Mouse (Mus musculus) cerebellum, adult 2 months (tissue): ENCODE data around the gene Slc2a9.

Source experiments
- CTCF ChIP-seq: fragments of 200-500 bp; IDR thresholded peaks from 2 replicates; pipeline ENCODE4 v1.5.1; 2011; ENCODE audit warnings: low read depth, mild to moderate bottlenecking, control low read depth, low read length, moderate library complexity, borderline replicate concordance; ENCODE audit not compliant: insufficient read depth
- POLR2A ChIP-seq: fragments of 200-500 bp; IDR thresholded peaks from 2 replicates; pipeline ENCODE4 v1.6.1; 2011; ENCODE audit warnings: low read length, control low read depth, borderline replicate concordance; ENCODE audit not compliant: insufficient read depth

DNA sequence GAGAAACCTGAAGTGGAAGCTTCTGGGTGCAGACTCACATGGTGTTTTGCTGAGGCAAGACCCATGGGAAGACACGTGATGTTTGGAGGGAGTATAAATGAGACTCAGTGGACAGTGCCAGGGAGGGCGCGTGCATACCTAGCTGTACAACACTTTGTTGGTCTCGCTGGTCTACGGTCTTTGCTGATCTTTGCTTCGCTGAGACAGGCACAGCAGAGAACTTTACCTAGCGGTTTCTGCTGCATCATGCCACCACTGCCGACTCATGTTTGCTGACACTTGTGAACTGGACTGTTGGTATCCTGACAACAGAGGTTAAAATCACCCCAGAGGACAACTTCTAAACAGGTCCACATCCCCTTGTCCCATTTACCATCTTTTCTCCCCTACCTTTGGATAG, 2.9 kb downstream of the Slc2a9 start:
- no peak for TF ChIP-seq CTCF
- no peak for TF ChIP-seq POLR2A
